In the genomic region with DNA sequence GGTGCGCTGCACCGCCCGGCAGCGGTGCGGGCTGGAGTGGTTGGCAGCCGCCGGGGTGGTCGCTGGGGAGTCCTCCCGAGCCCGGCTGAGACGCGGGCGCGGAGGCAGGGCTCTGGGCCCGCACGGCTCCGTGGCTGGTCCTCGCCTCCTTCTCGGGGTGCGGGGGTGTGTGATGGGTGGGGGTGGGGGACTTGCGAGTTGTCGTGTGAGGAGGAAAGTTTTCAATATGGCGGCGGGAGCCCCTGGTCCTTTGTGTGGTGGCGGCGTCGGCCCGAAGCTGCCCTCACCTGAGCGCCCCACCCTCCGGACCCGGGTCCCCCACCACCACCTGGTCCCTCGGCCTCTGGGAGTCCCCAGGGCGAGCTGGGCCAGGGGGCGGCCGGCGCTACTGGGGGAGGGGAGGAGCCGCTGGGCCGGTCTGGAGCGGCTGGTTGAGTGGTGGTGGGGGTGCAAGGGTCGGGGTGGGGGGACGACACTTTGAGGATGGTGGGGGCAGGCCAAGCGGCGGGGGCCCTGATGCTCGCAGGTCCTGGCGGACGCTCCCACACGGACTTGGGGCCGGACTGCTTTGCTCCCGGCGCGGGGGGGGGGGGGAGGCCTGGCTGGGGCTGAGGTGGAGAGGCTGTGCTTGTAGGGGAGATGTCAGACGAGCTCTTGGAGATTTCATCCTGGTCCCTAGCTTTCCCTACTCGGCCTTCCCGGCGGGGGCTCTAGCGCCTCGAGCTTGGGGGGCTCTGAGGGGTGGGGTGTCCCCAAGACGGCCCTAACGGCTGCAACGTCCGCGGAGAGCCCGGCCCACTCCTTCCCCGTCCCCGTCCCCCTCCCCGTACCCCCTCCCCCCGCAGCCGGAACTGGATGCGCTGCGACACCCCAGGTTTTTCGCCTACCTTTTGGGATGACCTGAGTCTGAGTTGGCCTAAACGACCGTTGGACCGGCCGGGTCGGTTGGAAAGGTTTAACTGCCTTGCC, we compare ENCODE assay signal across 8 mouse cellular contexts. TPM values are rescaled to one million over a fixed set of nuclear protein-coding genes. Genes with fewer than 3 reads are reported as not detected.
DNase-seq lines count a peak whose midpoint lies in the region; ATAC-seq and TF ChIP-seq lines count a peak whose summit lies in the region.

No protein-coding gene starts in this region.

- peak overlapping the region; percentile 98 for H3K4me3 ChIP-seq in forebrain, postnatal 0 days (ENCODE audit: low read depth, low read length)
- peak overlapping the region; percentile 87 for H3K4me3 ChIP-seq in hindbrain, embryonic 15.5 days
- H3K4me3 ChIP-seq in midbrain, embryonic 11.5 days (ENCODE audit: low read depth, low read length), result peak overlapping the region; percentile 100
- peak overlapping the region; percentile 89 for H3K4me3 ChIP-seq in spleen, adult 2 months (ENCODE audit: extremely low read depth, insufficient read depth, insufficient read length)

- H3K9ac ChIP-seq in forebrain, postnatal 0 days, result peak overlapping the region; percentile 95
- H3K9ac ChIP-seq in hindbrain, embryonic 15.5 days, result peak overlapping the region; percentile 97
- H3K9ac ChIP-seq in midbrain, embryonic 11.5 days (ENCODE audit: low read length), result peak overlapping the region; percentile 99

- intact Hi-C loops in left cerebral cortex, postnatal 14 days (cut with DNase I), result no loop called here

- 2% methylated on average over 63 of the region's 76 CpGs for whole genome bisulfite sequencing in forebrain, postnatal 0 days
- under 1% methylated on average over 42 of the region's 76 CpGs for WGBS in hindbrain, embryonic 15.5 days
- 1% methylated on average over 65 of the region's 76 CpGs for WGBS in midbrain, embryonic 11.5 days
- under 1% methylated on average over 56 of the region's 76 CpGs for WGBS in spleen, adult 2 months

- H3K4me1 ChIP-seq in forebrain, postnatal 0 days (ENCODE audit: insufficient read depth), result peaks cover 19% of the 10 kb centered on the region
- peaks cover 37% of the 10 kb centered on the region for H3K4me1 ChIP-seq in hindbrain, embryonic 15.5 days (replicated peaks)
- H3K4me1 ChIP-seq in midbrain, embryonic 11.5 days (ENCODE audit: control insufficient read depth, insufficient read depth, low read length), result peaks cover 15% of the 10 kb centered on the region; the same call in 1 of the 2 replicates
- peaks cover 10% of the 10 kb centered on the region for H3K4me1 ChIP-seq in spleen, adult 2 months (ENCODE audit: control insufficient read depth, insufficient read depth, insufficient read length)

- no peaks in the 10 kb centered on the region for H3K36me3 ChIP-seq in forebrain, postnatal 0 days (ENCODE audit: insufficient read depth)
- H3K36me3 ChIP-seq in hindbrain, embryonic 15.5 days, result no peaks in the 10 kb centered on the region
- H3K36me3 ChIP-seq in midbrain, embryonic 11.5 days (ENCODE audit: control insufficient read depth, insufficient read depth, low read length), result no peaks in the 10 kb centered on the region
- H3K36me3 ChIP-seq in spleen, adult 2 months (ENCODE audit: control insufficient read depth, insufficient read depth, low read length), result no peaks in the 10 kb centered on the region

- peak overlapping the region; percentile 94 for H3K27ac ChIP-seq in forebrain, postnatal 0 days (ENCODE audit: low read depth, low read length)
- peak overlapping the region; percentile 94 for H3K27ac ChIP-seq in hindbrain, embryonic 15.5 days (replicated peaks)
- H3K27ac ChIP-seq in midbrain, embryonic 11.5 days (ENCODE audit: low read depth, low read length), result peak overlapping the region; percentile 89
- no peak overlapping the region for H3K27ac ChIP-seq in spleen, adult 2 months (ENCODE audit: insufficient read depth, low read length)

- no peak; the same call in 1 of the 2 replicates for TF ChIP-seq POLR2A in brain, embryonic 14.5 days (IDR thresholded peaks at IDR 0.05; ENCODE audit: borderline replicate concordance, extremely low read depth, insufficient read depth, insufficient read length, poor library complexity, severe bottlenecking)
- TF ChIP-seq POLR2A in spleen, adult 2 months (IDR thresholded peaks at IDR 0.05; ENCODE audit: low read depth, low read length), result no peak

- peak; percentile 27 for ATAC-seq in forebrain, postnatal 0 days
- peak; percentile 7; the same call in 1 of the 2 replicates for ATAC-seq in hindbrain, embryonic 15.5 days (ENCODE audit: low FRiP score, low read depth)
- ATAC-seq in midbrain, embryonic 11.5 days (ENCODE audit: low FRiP score), result peak; percentile 33
- no peak for ATAC-seq in monocyte, adult 5-6 weeks (replicated peaks; ENCODE audit: insufficient number of reproducible peaks, low FRiP score, low TSS enrichment, poor library complexity, severe bottlenecking)

- H3K4me2 ChIP-seq in forebrain, postnatal 0 days (ENCODE audit: low read depth), result peak overlapping the region; percentile 61
- H3K4me2 ChIP-seq in hindbrain, embryonic 15.5 days, result peak overlapping the region; percentile 55
- H3K4me2 ChIP-seq in midbrain, embryonic 11.5 days, result peak overlapping the region; percentile 72

- DNase-seq in NIH3T3 (ENCODE audit: low read depth), result peak; percentile 65
- peak; percentile 69 for DNase-seq in brain, embryonic 14.5 days (ENCODE audit: low read depth)
- peak; percentile 69 for DNase-seq in forebrain, postnatal 0 days
- DNase-seq in left cerebral cortex, postnatal 14 days (ENCODE audit: low spot score in 2 of 2), result peak; percentile 36 to 37
- DNase-seq in midbrain, embryonic 11.5 days (ENCODE audit: low spot score, missing footprints), result peak; percentile 95
- peak in 1 of 2 experiments; percentile 11 for DNase-seq in spleen, adult 2 months (ENCODE audit: low read depth in 1 of 2, low spot score in 2 of 2)

- H3K27me3 ChIP-seq in forebrain, postnatal 0 days (ENCODE audit: insufficient read depth, low read length), result no peaks in the 10 kb centered on the region
- no peaks in the 10 kb centered on the region for H3K27me3 ChIP-seq in hindbrain, embryonic 15.5 days
- no peaks in the 10 kb centered on the region for H3K27me3 ChIP-seq in midbrain, embryonic 11.5 days (ENCODE audit: control insufficient read depth, insufficient read depth, low read length)
- 0 out of 2 replicates have a peak, but pooled peaks cover 2% of the 10 kb centered on the region for H3K27me3 ChIP-seq in spleen, adult 2 months (ENCODE audit: control insufficient read depth, insufficient read depth, low read length)

- TF ChIP-seq CTCF in brain, embryonic 14.5 days (IDR thresholded peaks at IDR 0.05; ENCODE audit: borderline replicate concordance, extremely low read depth, insufficient read depth, insufficient read length), result no peak
- TF ChIP-seq CTCF in forebrain, postnatal 0 days (IDR thresholded peaks at IDR 0.05; ENCODE audit: low read depth), result no peak
- TF ChIP-seq CTCF in spleen, adult 2 months (IDR thresholded peaks at IDR 0.05; ENCODE audit: extremely low read depth, insufficient read depth, insufficient read length, insufficient replicate concordance), result no peak

- H3K9me3 ChIP-seq in forebrain, postnatal 0 days (ENCODE audit: low read length), result no peaks in the 10 kb centered on the region
- H3K9me3 ChIP-seq in hindbrain, embryonic 15.5 days, result no peaks in the 10 kb centered on the region
- H3K9me3 ChIP-seq in midbrain, embryonic 11.5 days (ENCODE audit: control insufficient read depth, low read length), result no peaks in the 10 kb centered on the region

RNA-seq across cellular contexts. Expression of a gene that starts 1.1 kb away (rescaled TPM):
- 48.9 and 70.8 TPM in 2 replicates for polyA plus RNA-seq in brain, embryonic 14.5 days (2012; rRNA removed)
- total RNA-seq in forebrain, postnatal 0 days (2014; rRNA removed), result 75.2 and 84.6 TPM in 2 replicates
- polyA plus RNA-seq in forebrain, postnatal 0 days (2015; fragmentation: Nextera tagmentation; extraction: Ambion mirVana), result 38.3 and 53.6 TPM in 2 replicates
- 67.9 and 69.6 TPM in 2 replicates for polyA plus RNA-seq in hindbrain, embryonic 15.5 days (2015; fragmentation: Nextera tagmentation; extraction: Ambion mirVana)
- 10 to 100 TPM; 59.0 to 63.2 TPM for total RNA-seq in left cerebral cortex, postnatal 14 days (2021)
- 74.0 and 85.3 TPM in 2 replicates for polyA plus RNA-seq in midbrain, embryonic 11.5 days (2014; fragmentation: Nextera tagmentation; extraction: Ambion mirVana)
- 4.8 and 6.2 TPM in 2 replicates for polyA plus RNA-seq in spleen, adult 2 months (2012; rRNA removed)
- total RNA-seq in monocyte, adult 5-6 weeks (2017), result 22.2 to 37.2 TPM (median 32.1 TPM) in 3 replicates

RNA-seq across cellular contexts. Expression of a gene that starts 11.6 kb away (rescaled TPM):
- 0.15 TPM in 1 of 2 replicates, not detected in the other for polyA plus RNA-seq in brain, embryonic 14.5 days (2012; rRNA removed)
- 0.23 TPM in 1 of 2 replicates, not detected in the other for total RNA-seq in forebrain, postnatal 0 days (2014; rRNA removed)
- not detected in 2 replicates for polyA plus RNA-seq in forebrain, postnatal 0 days (2015; fragmentation: Nextera tagmentation; extraction: Ambion mirVana)
- not detected in 2 replicates for polyA plus RNA-seq in hindbrain, embryonic 15.5 days (2015; fragmentation: Nextera tagmentation; extraction: Ambion mirVana)
- total RNA-seq in left cerebral cortex, postnatal 14 days (2021), result not detected
- not detected in 2 replicates for polyA plus RNA-seq in midbrain, embryonic 11.5 days (2014; fragmentation: Nextera tagmentation; extraction: Ambion mirVana)
- not detected in 2 replicates for polyA plus RNA-seq in spleen, adult 2 months (2012; rRNA removed)
- not detected in 3 replicates for total RNA-seq in monocyte, adult 5-6 weeks (2017)
